Mouse (Mus musculus) limb, embryonic 14.5 days (tissue): ENCODE data around the gene Snrnp70. TPM values are rescaled to one million over a fixed set of nuclear protein-coding genes. Genes with fewer than 3 reads are reported as not detected.

Experiments
- ATAC-seq: fragments of 200-750 bp; cut with Nextera tagmentation; 2 replicates; pipeline ENCODE4 v1.8.0; 2017; ENCODE audit warnings: low read depth, moderate number of reproducible peaks, moderate TSS enrichment; ENCODE audit not compliant: low FRiP score
- DNase-seq: peaks from one replicate; pipeline ENCODE4 v3.0.0-alpha.2; 2015; ENCODE audit warnings: low spot score
- H3K27ac ChIP-seq: fragments of 300-500 bp; sonication (generic); replicated peaks from 2 replicates; pipeline ENCODE4 v1.5.1; 2014; ENCODE audit warnings: low read depth, mild to moderate bottlenecking, low read length, moderate library complexity, mixed read lengths
- H3K27me3 ChIP-seq: fragments of 300-500 bp; sonication (generic); 2 replicates; pipeline ENCODE4 v1.6.1; 2014; ENCODE audit warnings: low read length, mixed read lengths; ENCODE audit not compliant: control insufficient read depth, insufficient read depth
- H3K36me3 ChIP-seq: fragments of 300-500 bp; sonication (generic); 2 replicates; pipeline ENCODE4 v1.6.1; 2014; ENCODE audit warnings: mild to moderate bottlenecking, low read length, moderate library complexity, mixed read lengths; ENCODE audit not compliant: control insufficient read depth, insufficient read depth
- H3K4me1 ChIP-seq: fragments of 300-500 bp; sonication (generic); 2 replicates; pipeline ENCODE4 v1.6.1; 2014; ENCODE audit warnings: antibody characterized with exemption, low read length, mixed read lengths; ENCODE audit not compliant: control insufficient read depth, insufficient read depth
- H3K4me2 ChIP-seq: fragments of 300-500 bp; sonication (generic); replicated peaks from 2 replicates; pipeline ENCODE4 v1.6.1; 2014; ENCODE audit warnings: low read depth, mild to moderate bottlenecking, low read length, moderate library complexity; ENCODE audit not compliant: severe bottlenecking
- H3K4me3 ChIP-seq: fragments of 300-500 bp; sonication (generic); replicated peaks from 2 replicates; pipeline ENCODE4 v1.5.1; 2014; ENCODE audit warnings: low read length
- H3K9ac ChIP-seq: fragments of 300-500 bp; sonication (generic); 2 replicates; pipeline ENCODE4 v1.6.1; 2014; ENCODE audit warnings: mild to moderate bottlenecking, low read depth, low read length, moderate library complexity; ENCODE audit not compliant: severe bottlenecking
- H3K9me3 ChIP-seq: fragments of 300-500 bp; sonication (generic); 2 replicates; pipeline ENCODE4 v1.6.1; 2016; ENCODE audit warnings: low read length; ENCODE audit not compliant: control insufficient read depth
- POLR2A ChIP-seq: fragments of 200-500 bp; IDR thresholded peaks from 2 replicates; pipeline ENCODE4 v1.8.0; 2012; ENCODE audit warnings: inconsistent platforms, mild to moderate bottlenecking, moderate library complexity, borderline replicate concordance; ENCODE audit not compliant: insufficient read depth, insufficient read length; ENCODE audit errors: extremely low read depth
- WGBS: fragments of 180-500 bp; shearing (Covaris S2); extraction: QIAGEN DNeasy Blood & Tissue Kit; methylation state at CpG from one replicate; pipeline ENCODE4 v1.1.7; 2014; 5-methylcytosine and 5-hydroxymethylcytosine counted together
- polyA plus RNA-seq, 2 experiments: library from polyadenylated mRNA; depleted of rRNA in 1 of 2; stranded (reverse) in 1 of 2; unstranded in 1 of 2; fragments of >200 nt; fragmentation: Nextera tagmentation in 1 of 2; extraction: Ambion mirVana in 1 of 2; gene quantifications; 2 replicates each; pipeline versions ENCODE4 v1.2.1 to v1.2.3; 2012 to 2014

Snrnp70 gene
- polyA plus RNA-seq, 2 experiments = 69.7 to 694 TPM

DNA sequence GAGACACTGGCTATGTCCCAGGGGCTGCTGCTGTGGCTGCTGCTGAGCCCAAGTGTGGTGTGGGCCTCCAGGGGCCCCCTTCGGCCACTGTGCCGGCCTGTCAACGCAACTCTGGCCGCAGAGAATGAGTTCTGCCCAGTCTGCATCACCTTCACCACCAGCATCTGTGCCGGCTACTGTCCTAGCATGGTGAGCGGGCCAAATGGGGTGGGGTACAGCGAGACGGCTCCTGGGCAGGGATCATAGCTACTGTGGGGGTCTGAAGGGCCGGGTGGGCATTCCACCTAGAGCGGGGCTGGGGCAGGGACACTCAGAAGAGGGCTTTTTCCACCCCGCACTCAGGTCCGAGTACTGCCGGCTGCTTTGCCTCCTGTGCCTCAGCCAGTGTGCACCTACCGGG is 25.7 kb upstream of the Snrnp70 start:
- Histone ChIP-seq H3K4me1 (peaks cover 10% of the 10 kb centered on the region; the same call in 1 of the 2 replicates), H3K9ac (no peak overlapping the region), H3K27me3 (peaks cover 9% of the 10 kb centered on the region), H3K36me3 (peaks cover 56% of the 10 kb centered on the region), H3K4me2 (no peak overlapping the region), H3K4me3 (no peak overlapping the region), H3K9me3 (no peaks in the 10 kb centered on the region), H3K27ac (no peak overlapping the region)
- ATAC-seq = no peak
- no peak for TF ChIP-seq POLR2A
- DNase-seq = no peak
- WGBS = 83% methylated on average over 14 of the region's 14 CpGs

- Histone ChIP-seq H3K9ac (0 out of 2 replicates have a peak within 1 kb of the TSS, but pooled peaks have one; percentile 12), H3K4me1 (peaks cover 10% of the 10 kb centered on the region; the same call in 1 of the 2 replicates), H3K27me3 (peaks cover 15% of the 10 kb centered on the region), H3K36me3 (peaks cover 52% of the 10 kb centered on the region), H3K9me3 (no peaks in the 10 kb centered on the region), H3K4me2 (peak within 1 kb of the TSS; percentile 20), H3K4me3 (0 out of 2 replicates have a peak within 1 kb of the TSS, but pooled peaks have one; percentile 2), H3K27ac (no peak within 1 kb of the TSS)
- no peak for TF ChIP-seq POLR2A
- ATAC-seq = no peak
- WGBS = 53% methylated on average over 6 of the region's 6 CpGs
- no peak for DNase-seq
Measured at GRCm38 (mm10) chr7:45420615-45420919, 25.0 kb upstream of the Snrnp70 start, which contains the start of gene Lhb. TSS of gene Lhb (plus strand) at chr7:45420820.

GRCm38 (mm10) chr7:45419859-45420614 is 24.5 kb upstream of the Snrnp70 start:
- Histone ChIP-seq H3K4me1 (peaks cover 10% of the 10 kb centered on the region; the same call in 1 of the 2 replicates), H3K4me3 (0 out of 2 replicates have a peak overlapping the region, but pooled peaks have one; percentile 2), H3K9ac (0 out of 2 replicates have a peak overlapping the region, but pooled peaks have one; percentile 12), H3K27ac (no peak overlapping the region), H3K9me3 (no peaks in the 10 kb centered on the region), H3K4me2 (peak overlapping the region; percentile 20), H3K36me3 (peaks cover 47% of the 10 kb centered on the region), H3K27me3 (peaks cover 21% of the 10 kb centered on the region)
- no peak for TF ChIP-seq POLR2A
- peak; percentile 67 for DNase-seq
- WGBS = 10% methylated on average over 25 of the region's 27 CpGs
- no peak for ATAC-seq

GRCm38 (mm10) chr7:45417962-45418492 is 22.5 kb upstream of the Snrnp70 start:
- no peak for TF ChIP-seq POLR2A
- 13% methylated on average over 13 of the region's 13 CpGs for WGBS
- DNase-seq (no peak), ATAC-seq (no peak)
- H3K36me3 ChIP-seq = peaks cover 27% of the 10 kb centered on the region
- peaks cover 13% of the 10 kb centered on the region for H3K4me1 ChIP-seq
- no peak overlapping the region for H3K4me3 ChIP-seq
- peaks cover 41% of the 10 kb centered on the region for H3K27me3 ChIP-seq
- H3K4me2 ChIP-seq = peak overlapping the region; percentile 17; the same call in 1 of the 2 replicates
- no peak overlapping the region for H3K9ac ChIP-seq
- H3K9me3 ChIP-seq = no peaks in the 10 kb centered on the region
- H3K27ac ChIP-seq = no peak overlapping the region

DNA sequence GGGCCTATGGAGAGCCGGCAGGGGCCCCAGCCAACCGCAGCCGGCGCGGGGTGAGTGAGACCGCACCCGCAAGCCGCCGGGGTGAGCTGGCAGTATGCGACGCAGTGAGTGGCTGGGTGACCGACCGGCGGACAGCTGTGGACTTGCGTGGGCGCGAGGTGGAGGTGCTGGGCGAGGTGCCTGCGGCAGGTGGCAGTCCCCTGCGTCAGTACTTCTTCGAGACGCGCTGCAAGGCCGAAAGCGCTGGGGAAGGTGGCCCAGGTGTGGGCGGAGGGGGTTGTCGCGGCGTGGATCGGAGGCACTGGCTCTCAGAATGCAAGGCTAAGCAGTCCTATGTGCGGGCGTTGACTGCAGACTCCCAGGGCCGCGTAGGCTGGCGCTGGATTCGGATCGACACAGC is 20.1 kb upstream of the Snrnp70 start:
- Histone ChIP-seq H3K4me2 (peak overlapping the region; percentile 26; the same call in 1 of the 2 replicates), H3K9ac (peak overlapping the region; percentile 0; the same call in 1 of the 2 replicates), H3K4me1 (peaks cover 13% of the 10 kb centered on the region), H3K4me3 (no peak overlapping the region), H3K36me3 (0 out of 2 replicates have a peak, but pooled peaks cover 3% of the 10 kb centered on the region), H3K27me3 (peaks cover 61% of the 10 kb centered on the region), H3K27ac (no peak overlapping the region), H3K9me3 (no peaks in the 10 kb centered on the region)
- WGBS = 14% methylated on average over 37 of the region's 37 CpGs
- TF ChIP-seq POLR2A = no peak
- DNase-seq (no peak), ATAC-seq (no peak)
